Mouse (Mus musculus): ENCODE data around the gene Taf4. TPM values are rescaled to one million over a fixed set of nuclear protein-coding genes. Genes with fewer than 3 reads are reported as not detected.

Taf4 gene
- total RNA-seq, 2 experiments from 2014 or later, result 17.2 to 19.9 TPM

- no peak for DNase-seq (ENCODE audit: low spot score in 2 of 2)
These were observed 31.4 kb downstream of the Taf4 start for GRCm38 (mm10) chr2:179945051-179945450.

- DNase-seq (ENCODE audit: low spot score in 2 of 2), result no peak
These were observed 34.8 kb downstream of the Taf4 start for GRCm38 (mm10) chr2:179941696-179942095.

GRCm38 (mm10) chr2:179937091-179937490, 39.4 kb downstream of the Taf4 start:
- no peak for DNase-seq (ENCODE audit: low spot score in 2 of 2)

GRCm38 (mm10) chr2:179934165-179934564, 42.3 kb downstream of the Taf4 start:
- DNase-seq (ENCODE audit: low spot score in 2 of 2), result no peak

- DNase-seq (ENCODE audit: low spot score in 2 of 2), result no peak
These were observed 44.7 kb downstream of the Taf4 start for GRCm38 (mm10) chr2:179931741-179932140.

- DNase-seq (ENCODE audit: low spot score in 2 of 2), result no peak
These were observed 47.3 kb downstream of the Taf4 start for GRCm38 (mm10) chr2:179929166-179929565.

- no peak for DNase-seq (ENCODE audit: low spot score in 2 of 2)
These were observed 52.4 kb downstream of the Taf4 start for GRCm38 (mm10) chr2:179924038-179924437.

- no peak for DNase-seq (ENCODE audit: low spot score in 2 of 2)
These were observed 55.3 kb downstream of the Taf4 start for GRCm38 (mm10) chr2:179921021-179921653.

- DNase-seq (ENCODE audit: low spot score in 2 of 2), result no peak
These were observed 56.4 kb downstream of the Taf4 start for GRCm38 (mm10) chr2:179920042-179920441.

GRCm38 (mm10) chr2:179916877-179917673, 59.4 kb downstream of the Taf4 start:
- DNase-seq (ENCODE audit: low spot score in 2 of 2), result peak; percentile 63

GRCm38 (mm10) chr2:179914246-179914645, 62.2 kb downstream of the Taf4 start:
- no peak for DNase-seq (ENCODE audit: low spot score in 2 of 2)

GRCm38 (mm10) chr2:179913349-179913748, 63.1 kb downstream of the Taf4 start:
- no peak for DNase-seq (ENCODE audit: low spot score in 2 of 2)

- DNase-seq (ENCODE audit: low spot score in 2 of 2), result no peak
These were observed 63.5 kb downstream of the Taf4 start for GRCm38 (mm10) chr2:179912911-179913310.

- DNase-seq (ENCODE audit: low spot score in 2 of 2), result no peak
These were observed 79.5 kb downstream of the Taf4 start for GRCm38 (mm10) chr2:179896949-179897348.

GRCm38 (mm10) chr2:179891048-179891447, 85.4 kb downstream of the Taf4 start:
- DNase-seq (ENCODE audit: low spot score in 2 of 2), result no peak

GRCm38 (mm10) chr2:179884561-179884960, 91.9 kb downstream of the Taf4 start:
- no peak for DNase-seq (ENCODE audit: low spot score in 2 of 2)

- peak; percentile 29 to 37 for DNase-seq (ENCODE audit: low spot score in 2 of 2)
These were observed 98.8 kb downstream of the Taf4 start for GRCm38 (mm10) chr2:179877551-179878215.

- peak; percentile 55 to 58 for DNase-seq (ENCODE audit: low spot score in 2 of 2)
These were observed 101.3 kb downstream of the Taf4 start for GRCm38 (mm10) chr2:179875147-179875546.

GRCm38 (mm10) chr2:179873315-179873714, 103.1 kb downstream of the Taf4 start:
- DNase-seq (ENCODE audit: low spot score in 2 of 2), result peak in 1 of 2 experiments; percentile 8

GRCm38 (mm10) chr2:179872724-179873123, 103.7 kb downstream of the Taf4 start:
- DNase-seq (ENCODE audit: low spot score in 2 of 2), result no peak

- no peak for DNase-seq (ENCODE audit: low spot score in 2 of 2)
These were observed 106.6 kb downstream of the Taf4 start for GRCm38 (mm10) chr2:179869871-179870270.

GRCm38 (mm10) chr2:179867669-179868068, 108.8 kb downstream of the Taf4 start:
- DNase-seq (ENCODE audit: low spot score in 2 of 2), result no peak
